Mouse (Mus musculus): Measurements from ENCODE around the gene Zswim8.

DNA sequence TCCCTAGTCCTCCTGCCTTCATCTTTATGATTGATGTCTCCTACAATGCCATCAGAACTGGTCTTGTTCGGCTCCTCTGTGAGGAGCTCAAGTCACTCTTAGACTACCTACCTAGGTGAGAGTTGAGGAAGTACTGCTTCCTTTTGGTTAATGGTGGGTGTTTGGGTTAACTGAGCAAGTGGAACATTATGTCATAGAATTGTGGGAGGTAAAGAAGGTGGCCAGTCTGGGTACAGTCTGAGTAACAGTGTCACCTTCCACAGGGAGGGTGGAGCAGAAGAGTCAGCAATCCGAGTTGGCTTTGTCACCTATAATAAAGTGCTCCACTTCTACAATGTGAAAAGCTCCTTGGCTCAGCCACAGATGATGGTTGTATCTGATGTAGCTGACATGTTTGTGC is 18.3 kb upstream of the Zswim8 start:
- TF ChIP-seq CTCF (IDR thresholded peaks at IDR 0.05; ENCODE audit: low read depth, low read length) (no peak), POLR2A (IDR thresholded peaks at IDR 0.05; ENCODE audit: extremely low read depth, insufficient read depth, low read length) (no peak)

Measured in liver, adult 2 months (tissue).